Mouse (Mus musculus) lung, embryonic 14.5 days (tissue): ENCODE measurements at regions not wholly inside any gene's neighbourhood (a gene's known extent, or its start where the extent isn't known, plus 50 kb on each side); places are given as distances from the start of the nearest gene placed in this dataset.

Experiments
- ATAC-seq: fragments of 200-750 bp; cut with Nextera tagmentation; 2 replicates; pipeline ENCODE4 v1.8.0; 2017; ENCODE audit warnings: mild to moderate bottlenecking, moderate TSS enrichment, moderate library complexity; ENCODE audit not compliant: insufficient read depth
- DNase-seq: peaks from one replicate; pipeline ENCODE4 v3.0.0-alpha.2; 2015
- H3K27ac ChIP-seq: fragments of 300-500 bp; sonication (generic); 2 replicates; pipeline ENCODE4 v1.5.1; 2014; ENCODE audit warnings: low read depth, mild to moderate bottlenecking, moderate library complexity
- H3K27me3 ChIP-seq: fragments of 300-500 bp; sonication (generic); 2 replicates; pipeline ENCODE4 v1.6.1; 2014; ENCODE audit warnings: low read length, control low read depth; ENCODE audit not compliant: insufficient read depth
- H3K36me3 ChIP-seq: fragments of 300-500 bp; sonication (generic); 2 replicates; pipeline ENCODE4 v1.6.1; 2014; ENCODE audit warnings: control low read depth; ENCODE audit not compliant: insufficient read depth
- H3K4me1 ChIP-seq: fragments of 300-500 bp; sonication (generic); 2 replicates; pipeline ENCODE4 v1.6.1; 2014; ENCODE audit warnings: antibody characterized with exemption, control low read depth; ENCODE audit not compliant: insufficient read depth
- H3K4me2 ChIP-seq: fragments of 300-500 bp; sonication (generic); 2 replicates; pipeline ENCODE4 v1.6.1; 2014; ENCODE audit warnings: mild to moderate bottlenecking
- H3K4me3 ChIP-seq: fragments of 300-500 bp; sonication (generic); 2 replicates; pipeline ENCODE4 v1.5.1; 2014; ENCODE audit warnings: low read depth, low read length
- H3K9ac ChIP-seq: fragments of 300-500 bp; sonication (generic); 2 replicates; pipeline ENCODE4 v1.6.1; 2014
- H3K9me3 ChIP-seq: fragments of 300-500 bp; sonication (generic); 2 replicates; pipeline ENCODE4 v1.6.1; 2016; ENCODE audit warnings: low read depth, low read length, control low read depth
- CTCF ChIP-seq: IDR thresholded peaks from 2 replicates; pipeline ENCODE4 v1.5.1; 2016; ENCODE audit warnings: antibody characterized with exemption, low read depth
- WGBS: fragments of 180-500 bp; shearing (Covaris S2); extraction: QIAGEN DNeasy Blood & Tissue Kit; methylation state at CpG from one replicate; pipeline ENCODE4 v1.1.7; 2014; 5-methylcytosine and 5-hydroxymethylcytosine counted together

DNA sequence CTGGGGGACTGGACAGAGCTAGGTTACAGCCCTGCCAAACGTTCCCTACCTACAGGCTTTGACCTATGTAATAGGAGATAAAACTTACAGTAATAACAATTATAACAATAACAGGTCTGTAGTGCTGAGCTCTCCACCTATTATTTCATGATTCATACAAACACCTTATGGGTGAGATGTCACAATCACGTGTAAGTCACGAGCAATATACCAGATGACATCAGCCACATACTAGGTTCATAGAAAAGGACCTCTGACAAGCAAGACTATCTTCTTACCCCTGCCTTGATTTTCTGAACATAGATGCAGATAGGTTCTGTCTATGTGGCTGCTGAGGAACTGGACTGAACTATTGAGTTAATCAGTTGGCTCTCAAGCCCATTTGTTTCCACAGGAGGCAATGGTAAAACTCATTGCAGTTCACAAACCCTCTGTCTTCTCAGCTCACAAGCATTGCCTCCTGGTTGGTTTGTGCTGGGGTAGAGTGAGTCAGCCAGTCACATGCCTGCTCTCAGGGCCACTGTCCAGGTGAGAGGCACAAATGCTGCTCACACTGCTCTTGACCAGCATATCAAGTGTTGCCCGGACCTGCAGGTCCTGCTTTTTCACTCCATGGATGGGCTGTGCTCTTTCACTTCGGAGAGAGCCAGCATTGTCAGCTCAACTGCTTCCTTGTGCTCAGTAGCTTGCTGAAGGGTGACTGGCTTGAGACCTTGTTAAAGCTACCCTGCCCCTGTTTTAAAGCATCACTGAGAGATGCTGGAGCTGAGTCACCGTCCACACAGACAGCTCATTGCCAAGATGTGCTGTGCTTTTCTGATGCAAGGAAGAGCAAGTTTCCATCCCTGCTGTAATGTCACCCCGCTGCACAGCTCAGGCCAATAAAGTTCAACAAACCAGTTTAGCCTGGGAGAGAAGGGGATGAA lies 1275.9 kb downstream of the Gsdmc2 start:
- Histone ChIP-seq H3K4me3 (no peak overlapping the region), H3K27ac (no peak overlapping the region), H3K4me2 (no peak overlapping the region), H3K9me3 (no peaks in the 10 kb centered on the region), H3K9ac (no peak overlapping the region), H3K36me3 (no peaks in the 10 kb centered on the region), H3K4me1 (no peaks in the 10 kb centered on the region), H3K27me3 (no peaks in the 10 kb centered on the region)
- no peak for ATAC-seq
- 54% methylated on average over 7 of the region's 7 CpGs for WGBS
- no peak for TF ChIP-seq CTCF
- DNase-seq: no peak

GRCm38 (mm10) chr15:62567431-62567830 lies 1277.5 kb downstream of the Gsdmc2 start:
- H3K4me2 ChIP-seq: no peak overlapping the region
- ATAC-seq (no peak), DNase-seq (no peak)
- H3K9me3 ChIP-seq: no peaks in the 10 kb centered on the region
- H3K4me3 ChIP-seq: no peak overlapping the region
- WGBS: 61% methylated on average over 4 of the region's 4 CpGs
- H3K27ac ChIP-seq: no peak overlapping the region
- no peak for TF ChIP-seq CTCF
- no peaks in the 10 kb centered on the region for H3K4me1 ChIP-seq
- H3K27me3 ChIP-seq: no peaks in the 10 kb centered on the region
- no peaks in the 10 kb centered on the region for H3K36me3 ChIP-seq
- no peak overlapping the region for H3K9ac ChIP-seq

DNA sequence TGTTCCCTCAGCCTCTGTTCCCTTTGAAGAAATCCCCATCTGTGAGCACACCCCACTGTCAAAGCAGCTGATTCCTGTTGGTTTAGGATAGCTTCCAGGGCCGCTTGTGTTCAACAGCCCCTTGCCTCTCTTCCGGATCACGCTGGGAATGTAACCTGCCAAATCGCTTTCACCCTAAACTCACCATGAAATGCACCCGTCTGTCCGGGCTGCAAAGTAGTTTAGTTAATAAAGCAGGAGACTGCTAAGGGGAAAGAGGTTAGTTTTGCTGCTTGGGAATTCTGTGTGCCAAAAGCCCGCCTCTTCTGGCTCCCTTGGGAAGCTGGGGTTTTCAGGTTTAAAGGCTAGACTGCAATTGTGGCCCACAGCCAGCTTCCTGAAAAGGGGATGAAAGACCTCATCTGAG lies 1278.9 kb downstream of the Gsdmc2 start:
- TF ChIP-seq CTCF: 0 out of 2 replicates have a peak, but pooled peaks have one; percentile 6
- Histone ChIP-seq H3K27ac (no peak overlapping the region), H3K4me1 (no peaks in the 10 kb centered on the region), H3K4me3 (no peak overlapping the region), H3K9me3 (no peaks in the 10 kb centered on the region), H3K27me3 (no peaks in the 10 kb centered on the region), H3K36me3 (no peaks in the 10 kb centered on the region), H3K4me2 (peak overlapping the region; percentile 32; the same call in 1 of the 2 replicates), H3K9ac (no peak overlapping the region)
- 10% methylated on average over 7 of the region's 7 CpGs for WGBS
- ATAC-seq (peak; percentile 17; the same call in 1 of the 2 replicates), DNase-seq (peak; percentile 84)

DNA sequence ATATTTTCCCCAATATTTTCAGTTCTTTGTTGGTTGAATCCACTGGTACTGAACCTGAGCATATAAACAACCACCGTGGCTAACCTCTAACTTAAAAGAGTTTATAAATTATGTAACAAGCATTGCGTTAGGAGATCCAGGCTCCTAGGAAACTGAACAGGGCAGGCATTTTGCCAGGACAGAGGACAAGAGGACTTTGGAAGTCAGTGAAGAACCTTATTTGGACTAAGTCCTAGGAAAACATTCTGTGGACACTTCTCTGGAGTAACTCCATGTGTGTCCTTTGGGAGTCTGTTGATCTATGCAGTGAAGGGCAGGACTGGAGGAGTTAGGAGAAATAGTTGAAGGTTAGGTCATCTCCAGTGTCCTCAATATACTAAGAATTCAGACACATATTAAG lies 1311.7 kb downstream of the Gsdmc2 start:
- Histone ChIP-seq H3K9ac (no peak overlapping the region), H3K27me3 (no peaks in the 10 kb centered on the region), H3K27ac (no peak overlapping the region), H3K4me3 (no peak overlapping the region), H3K4me2 (no peak overlapping the region), H3K9me3 (no peaks in the 10 kb centered on the region), H3K4me1 (no peaks in the 10 kb centered on the region), H3K36me3 (no peaks in the 10 kb centered on the region)
- no peak for TF ChIP-seq CTCF
- DNase-seq (peak; percentile 47), ATAC-seq (no peak)
- WGBS: 55% methylated on average over 2 of the region's 2 CpGs

DNA sequence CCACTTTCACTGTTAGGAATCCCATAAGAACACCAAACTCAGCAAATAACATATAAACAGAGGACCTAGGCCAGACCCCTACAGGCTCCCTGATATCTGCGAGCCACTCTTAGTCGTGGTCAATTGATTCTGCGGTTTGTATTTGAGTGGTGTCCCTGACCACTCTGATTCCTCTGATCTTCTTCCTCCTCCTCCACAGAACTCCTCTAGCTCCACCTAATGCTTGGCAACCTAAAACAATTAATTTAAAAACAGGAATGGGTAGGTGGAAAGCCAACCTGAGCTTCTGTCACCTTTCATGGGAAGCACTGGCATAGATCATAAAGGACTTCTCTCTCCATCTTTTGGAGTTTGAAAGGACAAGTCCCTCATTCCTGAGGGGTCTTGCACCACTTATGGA lies 1316.0 kb downstream of the Gsdmc2 start:
- H3K4me1 ChIP-seq: no peaks in the 10 kb centered on the region
- H3K9me3 ChIP-seq: no peaks in the 10 kb centered on the region
- DNase-seq (no peak), ATAC-seq (no peak)
- no peak overlapping the region for H3K4me2 ChIP-seq
- no peaks in the 10 kb centered on the region for H3K27me3 ChIP-seq
- H3K27ac ChIP-seq: no peak overlapping the region
- WGBS: 79% methylated on average over 3 of the region's 3 CpGs
- no peaks in the 10 kb centered on the region for H3K36me3 ChIP-seq
- H3K9ac ChIP-seq: no peak overlapping the region
- no peak for TF ChIP-seq CTCF
- H3K4me3 ChIP-seq: no peak overlapping the region

DNA sequence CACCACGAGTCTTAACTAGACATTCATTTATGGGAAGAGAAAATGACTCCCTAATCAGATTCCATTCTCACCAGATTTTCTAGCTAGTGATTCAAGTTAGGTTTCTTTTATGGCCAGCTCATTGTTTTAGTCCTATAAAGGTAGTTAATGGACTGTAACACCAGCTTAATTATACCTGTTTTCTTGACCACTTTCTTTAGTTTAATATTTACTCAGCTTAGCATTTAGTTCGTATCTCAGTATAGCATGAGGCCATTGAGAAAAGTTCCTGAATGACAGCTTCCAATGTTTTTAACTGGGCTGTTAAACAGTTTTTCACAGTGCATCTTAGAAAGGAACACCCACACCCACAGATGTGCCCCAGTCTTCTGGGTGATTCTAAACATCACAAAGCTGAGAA lies 1320.3 kb downstream of the Gsdmc2 start:
- ATAC-seq (no peak), DNase-seq (no peak)
- no peak for TF ChIP-seq CTCF
- 42% methylated on average over 2 of the region's 2 CpGs for WGBS
- H3K9me3 ChIP-seq: no peaks in the 10 kb centered on the region
- H3K9ac ChIP-seq: no peak overlapping the region
- H3K4me3 ChIP-seq: no peak overlapping the region
- H3K36me3 ChIP-seq: no peaks in the 10 kb centered on the region
- H3K27me3 ChIP-seq: no peaks in the 10 kb centered on the region
- no peaks in the 10 kb centered on the region for H3K4me1 ChIP-seq
- H3K27ac ChIP-seq: no peak overlapping the region
- H3K4me2 ChIP-seq: no peak overlapping the region

DNA sequence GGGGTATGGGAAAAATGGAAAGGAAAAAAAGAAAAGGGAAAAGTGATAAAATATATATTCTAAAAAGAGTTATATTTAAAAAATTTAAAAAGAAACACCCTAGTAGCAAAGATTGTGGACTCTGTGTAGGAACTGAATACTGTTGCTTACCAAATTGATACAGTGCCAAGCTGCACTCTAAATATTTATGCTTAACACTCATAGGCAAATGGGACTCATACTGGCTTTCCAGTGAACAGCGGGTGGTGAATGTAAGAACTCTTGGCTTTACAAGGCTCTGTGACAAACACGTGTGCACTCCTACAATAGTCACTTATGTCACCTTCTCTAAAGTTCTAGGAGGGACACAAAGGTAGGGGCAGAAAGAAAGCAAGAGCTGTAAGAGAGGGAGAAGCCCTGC lies 1320.8 kb downstream of the Gsdmc2 start:
- no peaks in the 10 kb centered on the region for H3K9me3 ChIP-seq
- no peak for TF ChIP-seq CTCF
- ATAC-seq: peak; percentile 58; the same call in 1 of the 2 replicates

More for the DNA sequence above, 1320.8 kb downstream of the Gsdmc2 start:
- DNase-seq: peak; percentile 87
- H3K27ac ChIP-seq: no peak overlapping the region
- H3K36me3 ChIP-seq: no peaks in the 10 kb centered on the region
- no peak overlapping the region for H3K4me3 ChIP-seq
- no peaks in the 10 kb centered on the region for H3K27me3 ChIP-seq
- H3K4me2 ChIP-seq: no peak overlapping the region
- no peaks in the 10 kb centered on the region for H3K4me1 ChIP-seq
- 46% methylated on average over 2 of the region's 2 CpGs for WGBS
- H3K9ac ChIP-seq: no peak overlapping the region
